Mouse (Mus musculus) lung, postnatal 10 days (tissue): ENCODE results near the gene Lef1.

Source experiments
- DNase-seq: peaks from one replicate; pipeline ENCODE4 v3.0.0; 2021

The Lef1 gene

DNA sequence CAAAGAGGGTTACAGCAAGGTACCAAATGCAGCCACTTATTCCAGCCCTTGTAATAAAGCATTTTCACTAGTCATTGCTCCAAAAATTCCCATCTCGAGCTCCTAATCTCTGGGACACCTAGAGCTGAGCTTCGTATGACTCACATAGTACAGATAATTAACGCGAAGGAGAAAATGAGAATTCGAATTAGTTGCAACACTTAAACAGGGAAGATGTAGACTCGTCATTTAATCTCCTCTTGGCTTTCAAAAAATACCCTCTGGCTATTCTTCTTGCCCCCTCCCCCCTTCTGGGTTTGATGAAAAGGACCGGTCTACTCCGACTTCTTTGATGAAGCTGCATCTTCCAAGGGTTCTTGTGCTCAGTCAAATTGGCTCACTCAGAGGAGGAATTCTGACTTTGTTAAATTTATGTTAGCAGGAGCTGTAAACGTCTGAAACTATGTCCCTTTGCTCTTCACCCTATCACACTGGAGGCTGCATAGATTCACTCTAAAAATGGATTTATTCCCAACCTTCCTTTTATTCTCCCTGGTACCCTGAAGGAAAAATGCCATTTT is 2.1 kb upstream of the Lef1 start:
- DNase-seq, result no peak

DNA sequence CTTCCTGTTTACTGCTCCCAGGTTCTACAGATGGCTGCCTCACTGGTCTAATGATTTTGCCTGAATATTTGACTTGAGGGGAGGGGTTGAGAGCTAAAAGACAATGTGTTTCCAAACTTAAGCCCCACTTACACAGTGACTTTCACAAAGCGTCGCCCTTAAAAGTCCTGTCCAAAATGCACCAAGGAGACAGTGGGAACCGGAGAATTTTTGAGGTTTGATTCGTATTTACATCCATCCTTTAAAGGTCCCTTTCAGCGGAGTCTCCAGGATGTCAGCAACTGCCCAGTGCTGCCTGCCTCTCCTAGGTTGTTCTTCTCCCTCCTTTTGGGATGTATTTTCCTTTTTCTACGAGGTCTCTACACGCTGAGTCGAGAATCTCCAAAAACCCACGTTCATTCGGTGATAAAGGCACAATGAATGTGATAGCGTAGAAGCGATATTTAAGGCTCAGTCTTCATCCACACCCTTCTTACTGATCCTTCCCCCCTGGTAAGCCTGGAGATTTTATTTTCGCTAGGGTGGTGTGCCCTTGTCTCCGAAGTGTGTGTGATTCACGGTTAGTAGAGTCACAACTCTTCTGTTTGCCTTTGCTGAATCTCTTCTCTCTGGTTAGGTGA is 1.1 kb upstream of the Lef1 start:
- DNase-seq, result no peak

DNA sequence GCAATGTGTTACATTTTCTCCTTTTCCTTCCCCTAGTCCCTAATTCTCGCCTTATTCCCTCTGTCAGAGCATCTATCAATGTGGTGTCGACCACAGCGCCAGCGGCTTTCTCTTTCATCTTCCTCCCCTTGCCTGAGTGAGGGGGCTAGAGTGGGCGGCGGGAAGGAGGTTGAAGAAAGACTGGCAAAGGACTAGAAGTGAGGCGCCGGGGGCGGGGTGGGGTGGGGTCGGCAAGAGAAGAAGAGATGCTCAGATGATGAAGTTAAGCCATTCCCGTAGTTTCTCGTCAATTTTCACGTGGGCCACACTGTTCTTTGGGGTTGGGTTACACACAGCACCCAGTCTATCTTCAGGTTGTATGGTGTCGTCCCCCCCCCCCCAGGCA is 593 bp upstream of the Lef1 start:
- DNase-seq, result no peak

DNA sequence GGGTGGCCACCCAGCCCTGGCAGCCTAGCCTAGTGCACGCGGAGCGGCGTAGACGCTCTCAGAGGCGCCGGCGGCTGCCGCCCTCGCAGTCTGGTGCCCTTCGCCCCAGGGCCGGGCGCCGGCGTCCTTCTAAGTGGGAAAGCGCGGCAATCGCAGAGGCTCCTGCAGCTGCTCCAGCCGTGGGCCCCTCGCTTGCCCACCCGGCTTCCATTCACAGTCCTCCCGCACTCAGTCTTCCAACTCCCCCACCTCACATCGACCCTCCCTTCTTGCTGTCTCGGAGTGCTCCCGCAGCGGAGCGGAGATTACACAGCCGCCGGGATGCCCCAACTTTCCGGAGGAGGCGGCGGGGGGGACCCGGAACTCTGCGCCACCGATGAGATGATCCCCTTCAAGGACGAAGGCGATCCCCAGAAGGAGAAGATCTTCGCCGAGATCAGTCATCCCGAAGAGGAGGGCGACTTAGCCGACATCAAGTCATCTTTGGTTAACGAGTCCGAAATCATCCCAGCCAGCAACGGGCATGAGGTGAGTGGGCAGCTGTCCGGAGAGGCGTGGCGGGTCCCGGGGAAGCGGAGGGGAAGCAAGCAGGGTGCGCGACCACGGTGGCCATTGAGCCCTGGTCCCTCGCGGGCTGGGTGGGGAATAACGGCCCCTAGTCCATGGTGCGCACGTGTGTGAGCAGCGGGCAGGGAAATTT is 1.0 kb downstream of the Lef1 start:
- DNase-seq, result peak; percentile 36

DNA sequence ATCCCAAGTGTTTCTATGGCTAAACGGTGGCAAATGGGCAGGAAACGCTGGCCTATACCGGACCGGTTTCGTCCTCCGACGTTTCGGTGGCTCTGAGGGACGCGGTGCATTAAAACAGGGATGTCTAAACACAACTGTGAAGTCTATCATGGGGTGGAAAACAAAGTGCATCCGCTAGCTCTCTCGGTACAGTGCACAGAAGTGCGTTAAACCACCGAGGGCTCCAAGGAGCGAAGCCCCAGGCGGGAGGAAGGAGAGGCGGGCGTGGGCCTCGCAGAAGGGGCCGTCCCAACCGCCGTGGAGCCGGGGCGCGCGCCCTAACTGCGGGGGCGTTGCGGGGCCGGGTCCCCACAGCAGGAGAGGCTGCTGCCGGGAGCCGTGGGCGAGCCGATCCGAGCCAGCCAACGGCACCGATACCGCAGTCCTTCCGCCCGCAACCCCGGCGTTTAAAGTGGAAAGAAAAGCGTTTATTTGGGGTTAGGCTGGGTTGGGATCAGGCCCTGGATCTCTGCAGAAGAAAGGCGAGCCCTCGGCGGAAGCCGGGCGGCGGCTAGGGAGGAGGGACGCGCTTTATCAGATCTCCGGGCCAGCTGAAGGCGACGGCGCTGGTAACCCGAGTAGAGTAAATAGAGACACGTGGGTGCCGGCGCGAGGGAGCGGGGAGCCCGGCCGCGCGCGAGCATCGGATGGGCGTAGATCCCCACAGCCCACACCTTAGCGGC is 1.7 kb downstream of the Lef1 start:
- DNase-seq, result peak; percentile 72

DNA sequence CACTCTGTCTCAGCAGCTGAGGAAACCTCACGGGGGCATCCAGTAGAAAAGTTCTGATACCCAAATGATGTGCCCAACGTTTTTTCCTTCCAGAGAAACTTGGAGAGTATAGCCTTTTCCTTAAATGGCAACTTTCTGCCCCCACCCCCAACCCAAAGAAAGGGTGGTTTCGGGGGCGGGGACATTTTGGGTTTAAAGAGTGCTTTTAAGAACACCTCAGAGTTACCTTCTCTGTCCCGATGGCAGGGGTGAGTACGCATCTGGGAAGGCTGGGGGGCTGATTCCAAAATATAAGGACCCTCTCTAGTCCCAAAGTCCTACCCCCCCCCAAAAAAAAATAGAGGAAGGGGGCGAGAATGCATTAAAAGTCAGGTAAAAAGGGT is 2.3 kb downstream of the Lef1 start:
- no peak for DNase-seq

DNA sequence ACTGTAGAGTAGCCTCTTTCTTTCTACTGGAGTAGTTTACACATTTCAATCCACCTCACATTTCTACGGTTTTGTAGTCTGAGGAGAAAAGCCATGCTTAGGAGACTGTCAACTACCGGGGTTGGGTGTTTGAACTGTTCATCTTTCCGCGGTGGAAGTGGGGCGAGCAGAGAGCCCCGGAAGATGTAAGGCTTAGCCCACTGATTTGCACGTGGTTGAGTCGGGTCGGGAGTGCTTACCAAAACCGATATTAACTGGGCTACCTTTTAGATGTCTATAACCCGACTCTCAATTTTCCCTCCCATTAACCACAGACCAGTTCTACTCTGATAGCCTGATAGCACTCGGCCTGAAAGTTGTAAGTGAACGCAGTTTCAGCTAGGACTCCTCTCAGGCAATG is 2.8 kb downstream of the Lef1 start:
- no peak for DNase-seq

DNA sequence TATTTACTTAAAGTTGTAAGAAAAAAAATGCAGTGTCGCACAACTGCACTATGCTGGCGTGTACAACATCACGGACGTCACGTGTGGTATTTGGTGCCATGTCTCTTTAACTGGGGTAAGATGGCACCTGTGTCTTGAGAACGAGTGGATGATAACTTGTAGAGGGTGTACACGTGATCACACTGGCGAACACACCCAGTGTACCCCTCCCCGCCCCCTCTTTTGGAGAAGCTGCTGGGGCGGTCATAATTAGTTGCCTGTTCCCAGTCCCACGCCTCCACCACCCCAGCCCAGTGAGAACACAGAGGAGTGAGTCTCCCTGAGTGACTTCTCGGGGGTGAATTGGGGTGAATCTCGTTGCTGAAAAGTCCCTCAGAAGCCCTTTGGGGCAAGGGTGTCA is 5.8 kb downstream of the Lef1 start:
- DNase-seq, result no peak

DNA sequence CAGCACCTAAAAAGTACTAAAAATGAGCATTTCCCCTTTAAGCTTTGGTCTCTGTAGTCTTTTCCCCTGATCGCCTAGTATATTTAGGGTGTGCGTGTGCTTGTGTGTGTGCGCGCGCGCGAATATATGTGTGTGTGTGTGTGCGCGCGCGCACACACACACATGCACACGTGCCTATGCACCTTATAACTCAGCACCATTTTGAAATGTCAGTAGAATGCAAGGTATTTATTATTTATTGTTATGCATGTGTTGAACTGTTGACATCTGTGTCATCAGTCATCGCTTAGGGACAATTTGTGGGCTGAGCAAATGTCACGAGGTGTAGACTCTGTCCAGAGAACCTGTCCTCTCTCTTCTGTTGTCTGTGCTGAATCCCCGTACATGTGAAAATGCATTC is 7.1 kb downstream of the Lef1 start:
- DNase-seq, result no peak

DNA sequence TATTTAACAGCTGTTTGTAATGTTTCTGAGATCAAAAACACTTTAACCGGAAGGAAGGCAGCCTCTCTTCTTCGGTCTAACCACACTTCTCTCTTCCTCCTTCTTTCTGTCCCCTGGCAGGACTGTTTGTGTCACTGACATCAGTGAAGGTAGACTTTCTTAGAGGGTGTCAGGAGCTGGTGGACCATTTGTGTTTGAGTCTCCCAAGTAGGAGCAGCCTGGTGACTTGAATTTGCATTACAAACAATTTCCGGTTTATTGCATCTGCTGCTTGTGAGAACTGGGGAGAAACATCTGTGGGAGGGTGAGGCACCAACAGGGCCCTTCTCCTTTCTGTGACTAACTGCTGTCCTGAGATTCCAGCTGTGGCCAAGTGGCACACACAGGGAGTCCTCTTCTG is 7.6 kb downstream of the Lef1 start:
- no peak for DNase-seq

DNA sequence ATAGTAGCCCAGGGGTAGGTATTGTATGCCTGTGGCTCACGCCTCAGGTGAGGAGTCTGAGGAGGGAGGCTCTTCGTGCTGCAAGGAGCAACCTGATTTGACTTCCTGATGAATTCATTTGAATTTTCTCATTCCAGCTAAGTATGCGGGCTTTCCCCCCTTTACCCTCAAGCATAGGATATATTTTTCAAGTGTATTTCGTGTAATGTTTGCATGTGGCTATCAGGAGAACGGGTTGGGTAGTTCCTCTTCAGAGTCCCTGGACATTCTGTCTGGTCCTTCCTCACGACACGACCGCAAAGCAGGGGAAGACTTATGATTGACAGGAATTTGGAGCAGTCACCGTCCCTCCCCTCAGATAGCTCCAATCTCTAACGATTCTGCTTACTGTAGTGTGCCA is 9.2 kb downstream of the Lef1 start:
- no peak for DNase-seq

DNA sequence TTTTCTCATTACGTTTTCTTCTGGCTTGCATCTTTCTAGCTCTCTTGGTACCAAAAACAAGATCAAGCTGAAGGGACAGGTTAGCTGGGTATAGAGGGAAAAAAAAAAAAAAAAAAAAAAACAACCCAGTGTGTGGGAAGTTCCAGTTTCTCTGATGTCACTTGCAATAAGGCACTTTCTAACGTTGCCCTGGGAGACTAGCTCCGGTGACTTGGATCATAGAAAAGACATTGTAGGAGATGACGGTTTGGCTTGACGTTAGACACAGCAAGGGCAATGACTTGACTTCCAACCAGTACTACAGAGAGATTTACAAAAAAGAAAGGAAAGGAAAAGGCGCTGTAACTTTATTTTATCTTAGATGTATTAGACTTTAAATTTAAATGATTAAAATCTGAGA is 13.2 kb downstream of the Lef1 start:
- no peak for DNase-seq

DNA sequence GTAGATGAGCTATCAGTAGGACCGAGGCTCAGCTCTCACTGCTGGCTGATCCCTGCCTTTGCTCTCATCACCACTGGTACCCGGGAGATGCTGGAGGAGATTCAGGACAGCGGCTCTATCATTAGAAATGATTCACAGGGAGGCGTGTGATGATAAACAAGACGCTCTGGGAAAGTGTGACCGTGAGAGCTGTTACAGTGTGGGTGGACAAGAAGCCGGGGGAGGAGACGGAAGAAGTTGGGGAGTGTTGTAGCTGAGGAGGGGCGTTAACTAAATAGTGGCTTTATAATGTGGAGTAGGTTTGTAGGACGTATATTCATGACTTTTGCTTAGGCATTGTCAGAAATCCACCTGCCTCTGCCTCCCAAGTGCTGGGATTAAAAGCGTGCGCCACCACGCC is 15.6 kb downstream of the Lef1 start:
- DNase-seq, result no peak

DNA sequence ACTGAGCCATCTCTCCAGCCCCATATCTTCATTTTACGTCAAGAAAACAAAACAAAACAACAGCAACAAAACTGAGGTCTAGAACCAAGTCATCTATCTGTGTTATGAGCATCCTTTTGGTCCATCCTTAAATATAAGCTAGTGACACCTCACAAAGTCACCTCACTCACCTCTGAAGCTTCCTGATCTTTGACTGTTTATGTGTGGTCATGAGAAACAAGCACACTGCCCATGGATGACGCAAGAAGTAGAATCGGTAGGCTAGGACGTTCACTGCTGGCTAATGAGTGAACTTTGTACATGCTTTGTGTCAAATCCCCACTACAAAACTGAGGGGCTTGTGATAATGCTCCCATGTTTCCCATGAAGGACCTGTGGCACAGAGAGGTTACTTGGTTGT is 16.2 kb downstream of the Lef1 start:
- DNase-seq, result no peak

DNA sequence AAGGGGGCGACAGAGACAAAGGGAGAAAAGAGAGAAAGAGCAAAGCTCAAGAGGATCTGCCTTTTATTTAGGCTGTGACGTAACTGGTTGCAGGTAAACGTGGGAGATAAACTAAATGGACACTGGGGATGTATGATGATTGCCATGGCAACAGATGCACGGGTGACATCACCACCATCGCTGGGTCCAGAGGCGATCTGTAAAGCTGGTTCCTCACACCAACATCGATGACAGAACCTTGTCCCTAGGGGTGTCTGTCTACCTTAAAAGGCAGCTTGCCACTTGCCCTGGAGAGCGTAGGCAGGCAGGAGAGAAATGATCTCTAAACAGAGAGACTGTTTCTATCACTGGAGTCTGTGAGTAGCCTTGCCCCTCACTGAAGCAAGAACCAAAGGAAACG is 23.7 kb downstream of the Lef1 start:
- no peak for DNase-seq

DNA sequence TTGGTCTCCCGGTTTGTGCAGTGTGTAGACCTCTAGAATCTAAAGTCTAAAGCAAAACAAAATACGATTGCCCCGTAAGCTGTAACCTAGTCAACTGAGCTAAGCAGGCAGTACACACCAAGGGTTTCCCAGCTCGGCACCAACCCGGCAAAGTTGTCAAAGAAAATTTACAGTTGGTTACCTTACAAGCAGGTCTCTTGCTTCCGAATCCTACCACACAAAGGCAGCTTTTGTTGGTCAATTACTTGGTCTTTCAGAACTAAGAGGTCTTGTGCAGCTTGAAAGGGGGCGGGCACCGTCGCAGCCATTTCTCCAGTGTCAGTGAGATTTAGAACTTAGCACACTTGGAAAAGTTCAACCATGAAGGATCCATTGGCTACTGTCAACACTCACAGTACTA is 25.2 kb downstream of the Lef1 start:
- no peak for DNase-seq

DNA sequence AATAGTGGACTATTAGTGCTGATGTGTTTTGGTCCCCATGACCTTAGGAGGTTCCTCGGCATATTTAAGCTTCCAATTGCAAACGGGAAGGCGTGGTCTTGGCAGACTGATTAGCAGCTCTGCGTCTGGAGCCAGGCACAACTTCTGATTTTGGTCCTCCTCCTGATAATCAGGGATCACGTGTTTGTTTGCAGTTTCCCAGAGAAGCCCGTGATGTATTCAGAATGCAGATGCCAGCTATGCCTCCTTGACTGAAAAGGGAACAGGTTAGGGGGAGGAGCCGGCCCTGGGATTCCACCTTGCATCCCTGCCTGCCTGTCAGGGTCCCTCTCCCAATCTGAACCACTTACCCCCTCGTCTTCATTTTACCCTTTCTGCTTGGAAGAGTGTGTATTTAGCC is 26.2 kb downstream of the Lef1 start:
- DNase-seq, result no peak

DNA sequence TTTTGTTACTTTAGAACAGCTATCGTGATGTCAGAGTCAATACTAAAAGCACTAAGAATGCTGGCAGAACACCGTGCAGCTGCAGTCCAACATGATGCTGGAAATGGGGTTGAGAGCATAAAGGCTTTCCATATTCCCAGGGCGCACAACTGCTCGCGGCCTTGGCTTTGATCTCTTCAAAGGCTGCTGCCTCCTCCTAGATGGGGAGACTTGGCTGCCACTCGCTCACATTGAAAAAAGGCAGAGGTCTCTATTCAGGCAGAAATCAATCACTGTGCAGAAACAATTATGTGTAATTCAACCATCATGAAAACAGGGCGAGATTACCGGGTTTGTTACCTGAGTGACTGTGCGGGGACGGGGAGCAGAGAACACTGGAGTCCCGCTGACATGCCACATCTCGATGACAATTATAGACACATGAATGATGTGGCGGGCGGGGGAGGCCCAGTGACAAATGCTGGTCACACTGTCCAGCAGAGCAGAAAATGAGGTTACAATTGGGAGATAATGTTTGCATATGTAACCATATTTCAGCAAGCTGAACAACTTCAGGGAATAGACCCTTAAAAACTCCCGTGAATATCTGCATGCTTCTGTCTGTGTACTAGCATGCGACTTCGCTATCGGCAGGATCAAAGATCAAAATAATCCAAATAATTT is 27.0 kb downstream of the Lef1 start:
- DNase-seq, result no peak

DNA sequence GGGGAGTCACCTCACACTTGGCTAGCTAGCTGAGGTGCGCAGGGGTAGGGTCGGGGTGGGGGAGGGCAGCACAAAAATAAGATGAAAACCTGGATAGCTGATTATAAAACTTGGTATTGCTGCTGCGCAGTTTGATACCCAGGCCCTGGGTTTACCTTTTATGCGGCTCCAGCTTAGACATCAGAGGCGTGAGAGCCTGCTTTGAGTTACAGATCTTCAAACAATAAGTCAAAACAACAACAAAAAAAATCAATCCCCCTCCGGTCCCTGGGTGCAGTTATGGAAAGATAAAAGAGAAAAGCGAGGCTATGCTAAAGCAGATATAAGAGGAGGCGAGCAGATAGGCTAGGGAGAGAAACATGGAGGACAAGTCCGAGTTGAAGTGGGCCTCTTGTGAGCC is 28.0 kb downstream of the Lef1 start:
- DNase-seq, result no peak

DNA sequence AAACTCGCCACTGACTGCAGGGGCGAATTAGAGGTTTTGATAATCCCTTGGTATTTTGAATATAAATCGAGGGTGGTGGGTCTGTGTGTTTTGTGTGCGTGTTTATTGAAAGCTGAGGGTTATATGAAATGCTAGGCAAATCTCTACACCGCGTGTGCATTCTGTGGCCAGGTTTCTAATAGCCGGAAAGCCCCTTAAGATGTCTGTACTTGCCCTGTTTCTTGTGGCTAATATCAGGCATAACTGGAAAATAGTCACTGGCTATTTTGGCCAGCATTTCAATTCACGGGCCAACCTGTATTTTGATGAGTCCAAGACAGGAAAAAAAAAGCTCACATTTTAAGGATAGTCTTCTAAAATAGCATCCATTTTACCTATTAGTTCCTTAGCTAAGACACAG is 28.5 kb downstream of the Lef1 start:
- no peak for DNase-seq

DNA sequence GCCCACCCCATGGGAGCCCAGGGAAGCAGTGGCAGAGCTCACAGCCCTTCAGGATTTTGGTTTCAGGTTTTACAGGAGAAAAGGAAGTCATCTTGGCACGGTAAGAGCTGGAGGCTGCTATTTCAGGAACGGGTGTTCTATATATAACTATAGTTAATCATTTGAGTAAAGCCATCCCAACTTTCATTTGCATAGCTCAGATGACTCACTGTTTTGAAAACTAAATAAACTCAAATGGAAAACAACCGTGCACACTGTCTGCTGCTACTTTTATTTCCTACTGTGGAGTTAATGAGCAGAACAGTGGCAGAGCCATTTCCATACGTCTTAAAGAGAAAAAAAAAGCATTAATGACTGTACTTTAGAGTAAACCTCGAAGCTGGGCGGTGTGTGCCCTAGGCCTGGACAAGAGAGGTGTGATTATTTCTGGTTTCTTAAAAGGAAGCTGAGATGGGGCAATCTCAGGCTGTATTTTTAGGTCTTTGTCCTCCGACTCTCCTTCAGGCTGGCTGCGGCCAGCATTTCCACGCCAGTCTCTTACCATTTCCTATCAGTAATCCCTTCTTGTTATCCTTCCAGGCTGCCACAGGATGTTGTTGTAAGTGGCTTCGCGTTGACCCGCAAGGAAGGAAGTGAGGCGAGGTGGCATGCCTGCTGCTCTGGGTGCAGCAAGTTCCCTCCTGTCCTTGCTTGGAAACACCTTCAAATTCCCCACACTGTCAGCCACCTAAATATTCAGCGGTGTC is 29.2 kb downstream of the Lef1 start:
- no peak for DNase-seq

DNA sequence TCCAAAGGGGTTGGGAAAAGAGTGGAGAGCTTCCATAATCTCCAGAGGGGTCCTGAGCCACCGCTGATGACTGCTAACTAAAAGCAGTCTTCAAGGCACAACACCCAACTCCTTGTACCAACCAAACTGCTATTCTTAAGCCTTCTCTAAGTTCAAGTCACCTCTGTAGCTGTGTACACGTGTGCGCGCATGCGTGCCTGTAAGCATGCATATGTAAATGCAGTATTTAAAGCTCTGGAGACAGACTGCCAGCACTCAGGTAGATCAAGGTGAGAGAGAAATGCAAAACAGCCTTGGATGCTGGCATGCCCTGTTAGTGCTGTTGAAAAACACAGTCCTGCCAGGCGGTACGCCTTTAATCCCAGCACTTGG is 29.8 kb downstream of the Lef1 start:
- DNase-seq, result no peak

DNA sequence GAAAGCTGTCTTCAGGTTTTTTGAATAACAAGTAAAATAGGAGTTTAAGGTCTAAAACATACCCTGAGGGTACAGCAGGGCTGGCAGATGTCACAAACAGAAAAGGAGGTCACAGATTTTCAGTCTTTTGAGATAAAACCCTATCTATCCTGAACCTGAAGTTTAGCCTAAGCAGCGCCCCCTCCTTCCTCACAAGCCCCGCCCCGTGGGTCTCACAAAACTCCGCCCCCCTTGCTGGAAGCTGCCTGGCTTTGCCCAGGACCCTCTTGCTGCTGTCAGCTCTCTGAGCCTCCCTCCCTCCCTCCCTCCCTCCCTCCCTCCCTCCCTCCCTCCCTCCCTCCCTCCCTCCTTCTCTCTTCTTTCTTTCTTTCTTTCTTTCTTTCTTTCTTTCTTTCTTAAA is 31.3 kb downstream of the Lef1 start:
- no peak for DNase-seq
